ENCODE assay signal across 8 mouse cellular contexts in genomic region chr12:77667875-77668204, GRCm38 (mm10).
DNase-seq lines count a peak whose midpoint lies in the region; ATAC-seq and TF ChIP-seq lines count a peak whose summit lies in the region.

No protein-coding gene starts in this region.

- no peak overlapping the region for H3K9ac ChIP-seq in heart, adult 2 months (ENCODE audit: low read depth, low read length)
- no peak overlapping the region for H3K9ac ChIP-seq in intestine, embryonic 14.5 days (ENCODE audit: low read length)
- H3K9ac ChIP-seq in midbrain, embryonic 15.5 days: no peak overlapping the region

- no peak overlapping the region for H3K4me2 ChIP-seq in intestine, embryonic 14.5 days (ENCODE audit: low read length)
- H3K4me2 ChIP-seq in midbrain, embryonic 15.5 days: no peak overlapping the region

- no peaks in the 10 kb centered on the region for H3K79me2 ChIP-seq in heart, adult 2 months (replicated peaks; ENCODE audit: control insufficient read depth, insufficient read depth, low read length)

- ATAC-seq in intestine, embryonic 14.5 days (replicated peaks; ENCODE audit: low FRiP score, low TSS enrichment, low read depth): no peak
- 0 out of 2 replicates have a peak, but pooled peaks have one; percentile 57 for ATAC-seq in midbrain, embryonic 15.5 days (replicated peaks)

- H3K27me3 ChIP-seq in heart, adult 2 months (ENCODE audit: control insufficient read depth, insufficient read depth, low read length): no peaks in the 10 kb centered on the region
- H3K27me3 ChIP-seq in intestine, embryonic 14.5 days (replicated peaks; ENCODE audit: control insufficient read depth, insufficient read depth, low read length): no peaks in the 10 kb centered on the region
- 0 out of 2 replicates have a peak, but pooled peaks cover 2% of the 10 kb centered on the region for H3K27me3 ChIP-seq in midbrain, embryonic 15.5 days (replicated peaks)

- no peak for TF ChIP-seq POLR2A in heart, adult 2 months (IDR thresholded peaks at IDR 0.05; ENCODE audit: insufficient read depth, low read depth, low read length)

- H3K27ac ChIP-seq in heart, adult 2 months: no peak overlapping the region
- no peak overlapping the region for H3K27ac ChIP-seq in intestine, embryonic 14.5 days (ENCODE audit: low read depth)
- no peak overlapping the region for H3K27ac ChIP-seq in midbrain, embryonic 15.5 days

- H3K4me1 ChIP-seq in heart, adult 2 months (ENCODE audit: control insufficient read depth, insufficient read depth, low read length): no peaks in the 10 kb centered on the region
- no peaks in the 10 kb centered on the region for H3K4me1 ChIP-seq in intestine, embryonic 14.5 days (replicated peaks; ENCODE audit: control insufficient read depth, insufficient read depth, low read length)
- peaks cover 14% of the 10 kb centered on the region for H3K4me1 ChIP-seq in midbrain, embryonic 15.5 days

- WGBS in heart, adult 2 months: 6% methylated on average over 6 of the region's 6 CpGs
- WGBS in intestine, embryonic 14.5 days: 7% methylated on average over 6 of the region's 6 CpGs
- WGBS in midbrain, embryonic 15.5 days: 2% methylated on average over 6 of the region's 6 CpGs

- H3K4me3 ChIP-seq in heart, adult 2 months: no peak overlapping the region
- no peak overlapping the region for H3K4me3 ChIP-seq in intestine, embryonic 14.5 days (ENCODE audit: low read depth, low read length)
- H3K4me3 ChIP-seq in midbrain, embryonic 15.5 days: no peak overlapping the region

- peak; percentile 45 to 76 for DNase-seq in heart, adult 2 months
- DNase-seq in heart, postnatal 25 days (ENCODE audit: low spot score): no peak
- peak; percentile 83 for DNase-seq in cerebellum, adult 8-10 months
- peak; percentile 71 to 76 for DNase-seq in frontal cortex, postnatal 36 days (ENCODE audit: low spot score in 2 of 2)
- peak; percentile 79 for DNase-seq in intestine, embryonic 14.5 days (ENCODE audit: low spot score)
- peak; percentile 65 to 66 for DNase-seq in left cerebral cortex, postnatal 25 days (ENCODE audit: low spot score in 2 of 2)
- peak; percentile 34 to 77 for DNase-seq in spleen, postnatal 10 days (ENCODE audit: low spot score in 2 of 2)

- no peak for TF ChIP-seq EP300 in heart, adult 2 months (IDR thresholded peaks at IDR 0.05; ENCODE audit: insufficient read depth, low read depth, low read length)

- H3K9me3 ChIP-seq in intestine, embryonic 14.5 days (ENCODE audit: control insufficient read depth, low read length): no peaks in the 10 kb centered on the region
- H3K9me3 ChIP-seq in midbrain, embryonic 15.5 days: no peaks in the 10 kb centered on the region

- no peaks in the 10 kb centered on the region for H3K36me3 ChIP-seq in heart, adult 2 months (ENCODE audit: control insufficient read depth, insufficient read depth, low read length)
- H3K36me3 ChIP-seq in intestine, embryonic 14.5 days (ENCODE audit: control insufficient read depth, insufficient read depth, low read length): no peaks in the 10 kb centered on the region
- H3K36me3 ChIP-seq in midbrain, embryonic 15.5 days (replicated peaks): no peaks in the 10 kb centered on the region

- peak; percentile 94 for TF ChIP-seq CTCF in heart, adult 2 months (IDR thresholded peaks at IDR 0.05)

- intact Hi-C loops in heart, adult 2 months (cut with DNase I): loop anchor here (2.0 to 10.0 kb wide), 3 partner anchors 427 to 833 kb away; no protein-coding TSS in a partner anchor
- intact Hi-C loops in heart, postnatal 25 days (cut with DNase I): loop anchor here (2.0 kb wide), 3 partner anchors 99 to 667 kb away; no protein-coding TSS in a partner anchor
- intact Hi-C loops in left cerebral cortex, postnatal 25 days (cut with DNase I): loop anchor here (2.0 kb wide), 2 partner anchors 427 to 667 kb away; no protein-coding TSS in a partner anchor
